Mouse (Mus musculus): ENCODE measurements at regions not wholly inside any gene's neighbourhood (a gene's known extent, or its start where the extent isn't known, plus 50 kb on each side); places are given as distances from the start of the nearest gene placed in this dataset.

DNA sequence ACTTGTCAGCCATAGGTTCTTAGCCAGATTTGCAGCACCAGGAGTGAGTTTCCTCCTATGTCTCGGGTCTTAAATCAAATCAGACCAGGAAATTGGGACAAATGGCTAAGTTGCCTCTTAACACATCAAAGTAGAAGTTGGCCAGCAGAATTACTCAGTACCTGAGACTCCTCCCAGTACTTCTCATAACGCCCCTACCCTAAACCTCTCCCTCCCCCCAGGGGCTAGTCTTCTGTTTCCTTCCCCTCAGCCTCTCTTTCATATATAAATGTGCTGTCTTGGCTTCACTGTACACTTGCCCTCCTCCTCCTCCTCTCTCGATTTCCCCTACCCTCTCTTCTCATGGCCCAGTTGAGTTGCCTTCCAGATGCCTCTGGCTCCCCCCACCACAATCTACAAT, 79.9 kb upstream of the Sox13 start:
- TF ChIP-seq CTCF (IDR thresholded peaks at IDR 0.05): no peak
- no peak for TF ChIP-seq EP300 (IDR thresholded peaks at IDR 0.05; ENCODE audit: insufficient read depth, low read depth, low read length)

Measured in heart, adult 2 months (tissue).